Mouse (Mus musculus) MEL (cell line): ENCODE data around the gene Fam149a. TPM values are rescaled to one million over a fixed set of nuclear protein-coding genes. Genes with fewer than 3 reads are reported as not detected.

Source experiments
- DNase-seq: peaks from one replicate; pipeline ENCODE4 v3.0.0; 2011; ENCODE audit warnings: low read depth, low spot score
- H3K27ac ChIP-seq: 2 replicates; pipeline ENCODE4 v1.5.1; 2012; ENCODE audit warnings: low read depth, mild to moderate bottlenecking, control low read depth, low read length, moderate library complexity; ENCODE audit not compliant: control insufficient read depth
- H3K27me3 ChIP-seq, 2 experiments: fragments of 150-350 bp in 1 of 2; sonication (generic) in 1 of 2; 2 replicates each; pipeline ENCODE4 v1.6.1; 2012; ENCODE audit warnings: low read length in 2 of 2, mild to moderate bottlenecking in 2 of 2, improper control_type of control experiment in 1 of 2, moderate library complexity in 1 of 2; ENCODE audit not compliant: insufficient read depth in 2 of 2, control insufficient read depth in 1 of 2
- H3K36me3 ChIP-seq, 2 experiments: 2 replicates each; pipeline ENCODE4 v1.6.1; 2012 to 2014; ENCODE audit warnings: low read length in 2 of 2, improper control_type of control experiment in 1 of 2, inconsistent platforms in 1 of 2, mild to moderate bottlenecking in 1 of 2; ENCODE audit not compliant: insufficient read depth in 2 of 2, control insufficient read depth in 1 of 2
- H3K4me1 ChIP-seq, 2 experiments: fragments of 150-350 bp in 1 of 2; sonication (generic) in 1 of 2; 2 replicates each; pipeline ENCODE4 v1.6.1; 2012; ENCODE audit warnings: low read length in 2 of 2, improper control_type of control experiment in 1 of 2, mild to moderate bottlenecking in 1 of 2; ENCODE audit not compliant: insufficient read depth in 2 of 2, control insufficient read depth in 1 of 2
- H3K4me3 ChIP-seq, 2 experiments: fragments of 150-350 bp in 1 of 2; sonication (generic) in 1 of 2; 2 replicates each; pipeline ENCODE4 v1.5.1; 2012; ENCODE audit warnings: low read depth in 2 of 2, low read length in 2 of 2, mild to moderate bottlenecking in 2 of 2, moderate library complexity in 2 of 2, control low read depth in 1 of 2, improper control_type of control experiment in 1 of 2; ENCODE audit not compliant: control insufficient read depth in 1 of 2, insufficient read depth in 1 of 2
- H3K79me2 ChIP-seq: 2 replicates; pipeline ENCODE4 v1.6.1; 2012; ENCODE audit warnings: mild to moderate bottlenecking, low read length, moderate library complexity; ENCODE audit not compliant: control insufficient read depth, poor library complexity, insufficient read depth
- H3K9ac ChIP-seq: 2 replicates; pipeline ENCODE4 v1.6.1; 2012; ENCODE audit warnings: low read depth, mild to moderate bottlenecking, control low read depth, low read length, moderate library complexity; ENCODE audit not compliant: control insufficient read depth, poor library complexity, severe bottlenecking
- H3K9me3 ChIP-seq: fragments of 150-350 bp; sonication (generic); replicated peaks from 2 replicates; pipeline ENCODE4 v1.6.1; 2012; ENCODE audit warnings: mild to moderate bottlenecking, low read length, improper control_type of control experiment, moderate library complexity; ENCODE audit not compliant: insufficient read depth
- BHLHE40 ChIP-seq: IDR thresholded peaks from 2 replicates; pipeline ENCODE4 v1.6.1; 2012; ENCODE audit warnings: low read depth, mild to moderate bottlenecking, inconsistent platforms, low read length, improper control_type of control experiment, borderline replicate concordance
- CHD2 ChIP-seq: IDR thresholded peaks from 2 replicates; pipeline ENCODE4 v1.6.1; 2011; ENCODE audit warnings: low read length, improper control_type of control experiment
- E2F4 ChIP-seq: IDR thresholded peaks from 2 replicates; pipeline ENCODE4 v1.6.1; 2011; ENCODE audit warnings: low read depth, low read length, improper control_type of control experiment, borderline replicate concordance
- ELF1 ChIP-seq: IDR thresholded peaks from 2 replicates; pipeline ENCODE4 v1.6.1; 2014; ENCODE audit warnings: low read depth, mild to moderate bottlenecking, inconsistent platforms, low read length, improper control_type of control experiment, moderate library complexity
- ETS1 ChIP-seq: IDR thresholded peaks from 2 replicates; pipeline ENCODE4 v1.6.1; 2012; ENCODE audit warnings: low read depth, mild to moderate bottlenecking, inconsistent platforms, low read length, improper control_type of control experiment, moderate library complexity
- GATA1 ChIP-seq: IDR thresholded peaks from 2 replicates; pipeline ENCODE4 v1.6.1; 2011; ENCODE audit warnings: low read depth, low read length, improper control_type of control experiment
- HCFC1 ChIP-seq: IDR thresholded peaks from 2 replicates; pipeline ENCODE4 v1.6.1; 2012; ENCODE audit warnings: low read depth, mild to moderate bottlenecking, inconsistent platforms, low read length, improper control_type of control experiment, moderate library complexity
- JUND ChIP-seq: IDR thresholded peaks from 2 replicates; pipeline ENCODE4 v1.6.1; 2011; ENCODE audit warnings: low read depth, mild to moderate bottlenecking, improper control_type of control experiment, low read length
- KAT2A ChIP-seq: conservative IDR thresholded peaks from 2 replicates; pipeline ENCODE4 v1.6.1; 2012; ENCODE audit warnings: low read depth, low read length, improper control_type of control experiment, inconsistent platforms
- MAFK ChIP-seq: IDR thresholded peaks from 2 replicates; pipeline ENCODE4 v1.6.1; 2011; ENCODE audit warnings: low read depth, mild to moderate bottlenecking, low read length, improper control_type of control experiment, borderline replicate concordance
- MAX ChIP-seq: IDR thresholded peaks from 2 replicates; pipeline ENCODE4 v1.6.1; 2011; ENCODE audit warnings: low read length, improper control_type of control experiment
- MAZ ChIP-seq: IDR thresholded peaks from 2 replicates; pipeline ENCODE4 v1.6.1; 2012; ENCODE audit warnings: low read depth, mild to moderate bottlenecking, inconsistent platforms, low read length, improper control_type of control experiment
- MEF2A ChIP-seq: IDR thresholded peaks from 2 replicates; pipeline ENCODE4 v1.6.1; 2014; ENCODE audit warnings: low read depth, mild to moderate bottlenecking, inconsistent platforms, low read length, improper control_type of control experiment; ENCODE audit not compliant: poor library complexity, insufficient replicate concordance, severe bottlenecking; ENCODE audit errors: extremely low read depth
- NELFE ChIP-seq: IDR thresholded peaks from 2 replicates; pipeline ENCODE4 v1.6.1; 2011; ENCODE audit warnings: low read depth, low read length, improper control_type of control experiment
- POLR2A ChIP-seq, 2 experiments: IDR thresholded peaks; 2 replicates each; pipeline ENCODE4 v1.6.1; 2011 to 2012; ENCODE audit warnings: low read length in 2 of 2, mild to moderate bottlenecking in 2 of 2, control low read depth in 1 of 2, improper control_type of control experiment in 1 of 2, low read depth in 1 of 2, moderate library complexity in 1 of 2; ENCODE audit not compliant: control insufficient read depth in 1 of 2, insufficient read depth in 1 of 2, poor library complexity in 1 of 2
- POLR2AphosphoS5 ChIP-seq: IDR thresholded peaks from 2 replicates; pipeline ENCODE4 v1.6.1; 2012; ENCODE audit warnings: low read depth, borderline replicate concordance, mild to moderate bottlenecking, inconsistent platforms, low read length, moderate library complexity, mixed read lengths
- RAD21 ChIP-seq: IDR thresholded peaks from 2 replicates; pipeline ENCODE4 v1.6.1; 2011; ENCODE audit warnings: mild to moderate bottlenecking, low read depth, low read length, improper control_type of control experiment
- RCOR1 ChIP-seq: IDR thresholded peaks from 2 replicates; pipeline ENCODE4 v1.6.1; 2012; ENCODE audit warnings: low read depth, mild to moderate bottlenecking, inconsistent platforms, low read length, improper control_type of control experiment
- SIN3A ChIP-seq: IDR thresholded peaks from 2 replicates; pipeline ENCODE4 v1.6.1; 2012; ENCODE audit warnings: low read length, improper control_type of control experiment, inconsistent platforms
- USF2 ChIP-seq, 2 experiments: IDR thresholded peaks; 2 replicates each; pipeline ENCODE4 v1.6.1; 2011 to 2012; ENCODE audit warnings: improper control_type of control experiment in 2 of 2, low read length in 2 of 2, borderline replicate concordance in 1 of 2, inconsistent platforms in 1 of 2, low read depth in 1 of 2, mild to moderate bottlenecking in 1 of 2; ENCODE audit not compliant: insufficient read depth in 1 of 2
- ZKSCAN1 ChIP-seq: IDR thresholded peaks from 2 replicates; pipeline ENCODE4 v1.6.1; 2012; ENCODE audit warnings: low read depth, mild to moderate bottlenecking, inconsistent platforms, low read length, improper control_type of control experiment, moderate library complexity
- ZMIZ1 ChIP-seq: IDR thresholded peaks from 2 replicates; pipeline ENCODE4 v1.6.1; 2012; ENCODE audit warnings: low read depth, mild to moderate bottlenecking, inconsistent platforms, low read length, improper control_type of control experiment, moderate library complexity
- ZNF384 ChIP-seq: IDR thresholded peaks from 2 replicates; pipeline ENCODE4 v1.6.1; 2012; ENCODE audit warnings: low read depth, mild to moderate bottlenecking, inconsistent platforms, low read length, improper control_type of control experiment
- polyA plus RNA-seq, 2 experiments: library from polyadenylated mRNA; stranded (reverse) in 1 of 2; unstranded in 1 of 2; fragments of >175 nt in 1 of 2; fragments of >200 nt in 1 of 2; gene quantifications; 2 replicates each; pipeline versions ENCODE4 v1.2.1 to v1.2.4; 2012; ENCODE audit warnings: low replicate concordance in 2 of 2, low read depth in 1 of 2; ENCODE audit not compliant: insufficient read length in 2 of 2, insufficient read depth in 1 of 2, missing spikeins in 1 of 2
- total RNA-seq: library from RNA; depleted of rRNA; stranded (reverse); fragments of 300-350 nt; gene quantifications from 2 replicates; pipeline ENCODE4 v1.2.3, GENCODE M21; 2012

Gene Fam149a
- total and polyA plus RNA-seq, 3 experiments = not detected

DNA sequence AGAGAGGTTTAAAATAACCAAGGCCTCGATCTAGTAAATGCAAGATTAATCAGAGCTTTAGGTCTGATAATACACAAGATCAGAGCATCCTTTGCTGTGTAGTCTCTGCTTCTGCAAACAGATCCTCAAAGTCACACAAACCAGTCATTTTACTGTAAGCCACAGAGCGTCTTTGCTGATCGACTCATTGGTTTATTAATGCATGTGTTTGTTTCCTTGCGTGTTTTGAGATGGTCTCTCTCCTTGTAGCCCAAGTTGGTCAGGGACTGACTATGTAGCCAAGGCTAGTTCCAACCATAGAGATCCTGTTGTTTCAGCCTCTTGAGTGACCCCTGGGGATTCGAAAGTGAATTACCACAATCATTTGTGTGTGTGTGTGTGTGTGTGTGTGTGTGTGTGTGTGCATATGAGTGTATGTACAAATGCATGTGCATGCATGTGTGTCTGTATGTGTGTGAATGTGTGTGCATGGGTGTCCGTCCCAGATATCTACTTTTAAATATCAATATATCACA is 22.9 kb downstream of the Fam149a start:
- Histone ChIP-seq H3K9ac (no peak overlapping the region), H3K4me3 (no peak overlapping the region), H3K79me2 (no peaks in the 10 kb centered on the region), H3K36me3 (no peaks in the 10 kb centered on the region), H3K4me1 (no peaks in the 10 kb centered on the region), H3K9me3 (no peaks in the 10 kb centered on the region), H3K27ac (no peak overlapping the region), H3K27me3 (no peaks in the 10 kb centered on the region)
- DNase-seq = no peak
- TF ChIP-seq NELFE (no peak), HCFC1 (no peak), MEF2A (no peak), POLR2A (IDR thresholded peaks at IDR 0.05; ENCODE audit: control insufficient read depth in 1 of 2, insufficient read depth in 1 of 2, low read depth in 1 of 2, low read length in 2 of 2, poor library complexity in 1 of 2) (no peak), MAX (no peak), RCOR1 (no peak), JUND (no peak), E2F4 (no peak), MAZ (no peak), SIN3A (no peak), ZNF384 (no peak), KAT2A (no peak)

DNA sequence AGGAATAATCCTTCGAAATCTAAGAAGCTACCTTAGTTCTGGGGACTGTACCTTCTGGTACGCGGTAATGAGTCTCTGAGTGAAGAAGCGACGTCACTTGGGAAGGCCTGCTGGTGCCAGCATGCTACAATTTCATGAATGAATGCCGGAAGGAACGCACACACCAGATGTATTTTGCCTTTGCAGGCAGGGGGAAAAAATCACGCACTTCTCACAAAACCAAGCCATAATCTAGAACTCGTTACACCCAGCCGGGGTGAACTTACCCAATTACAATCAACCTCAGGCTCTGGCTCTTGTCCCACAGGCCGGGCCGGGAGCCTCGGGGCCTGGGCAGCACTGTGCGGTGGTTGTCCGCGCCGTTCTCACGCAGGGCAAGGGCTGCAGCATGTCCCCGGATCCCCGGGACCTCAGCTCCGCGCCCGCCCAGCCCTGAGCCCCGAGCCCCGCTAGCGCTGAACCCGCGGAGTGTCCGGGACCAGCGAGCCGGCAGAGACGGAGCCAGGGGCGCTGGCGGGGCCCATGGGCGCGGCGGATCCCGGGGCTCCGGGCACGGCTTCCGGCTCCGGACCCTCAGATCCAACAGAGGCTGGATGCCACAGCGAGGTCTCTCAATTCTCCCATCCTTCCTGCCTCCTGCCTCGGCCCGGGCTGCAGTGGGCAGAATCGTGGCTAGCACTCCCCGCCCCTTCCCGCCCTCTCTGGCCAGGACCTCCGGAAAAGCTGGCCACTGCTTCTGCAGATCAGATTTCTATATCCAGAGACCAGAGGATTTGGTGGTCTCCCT is 23.8 kb downstream of the Fam149a start:
- Histone ChIP-seq H3K27ac (no peak overlapping the region), H3K4me1 (no peaks in the 10 kb centered on the region), H3K9ac (no peak overlapping the region), H3K36me3 (no peaks in the 10 kb centered on the region), H3K79me2 (no peaks in the 10 kb centered on the region), H3K27me3 (no peaks in the 10 kb centered on the region), H3K9me3 (no peaks in the 10 kb centered on the region), H3K4me3 (no peak overlapping the region)
- TF ChIP-seq ETS1 (no peak), MAFK (no peak), MEF2A (no peak), POLR2AphosphoS5 (no peak), MAZ (no peak), CHD2 (no peak), E2F4 (no peak), NELFE (no peak), GATA1 (no peak), BHLHE40 (no peak), ZKSCAN1 (no peak), MAX (no peak), ZMIZ1 (no peak), POLR2A (IDR thresholded peaks at IDR 0.05; ENCODE audit: control insufficient read depth in 1 of 2, insufficient read depth in 1 of 2, low read depth in 1 of 2, low read length in 2 of 2, poor library complexity in 1 of 2) (no peak), RAD21 (no peak), USF2 (IDR thresholded peaks at IDR 0.05; ENCODE audit: borderline replicate concordance in 1 of 2, insufficient read depth in 1 of 2, low read depth in 1 of 2, low read length in 2 of 2) (no peak), ZNF384 (no peak), JUND (no peak), ELF1 (no peak)
- no peak for DNase-seq
